Mouse (Mus musculus) lung, adult 2 months (tissue): ENCODE measurements at regions not wholly inside any gene's neighbourhood (a gene's known extent, or its start where the extent isn't known, plus 50 kb on each side); places are given as distances from the start of the nearest gene placed in this dataset.

Source experiments
- DNase-seq: peaks from one replicate; pipeline ENCODE4 v3.0.0; 2022
- H3K4me1 ChIP-seq: fragments of 200-500 bp; 2 replicates; pipeline ENCODE4 v1.6.1; 2011; ENCODE audit warnings: low read length; ENCODE audit not compliant: control insufficient read depth, insufficient read depth
- H3K4me3 ChIP-seq: fragments of 200-500 bp; replicated peaks from 2 replicates; pipeline ENCODE3; 2011; ENCODE audit warnings: low read depth, mild to moderate bottlenecking, control low read depth, low read length; ENCODE audit errors: extremely low read depth
- CTCF ChIP-seq: fragments of 200-500 bp; IDR thresholded peaks from 2 replicates; pipeline ENCODE4 v1.5.1; 2011; ENCODE audit warnings: mild to moderate bottlenecking, low read length, control low read depth; ENCODE audit not compliant: insufficient read depth
- POLR2A ChIP-seq: fragments of 200-500 bp; IDR thresholded peaks from 2 replicates; pipeline ENCODE4 v1.6.1; 2011; ENCODE audit warnings: low read depth, mild to moderate bottlenecking, control low read depth, low read length, borderline replicate concordance; ENCODE audit errors: extremely low read depth
- WGBS: fragments of 180-500 bp; shearing (Covaris S2); methylation state at CpG from one replicate; pipeline ENCODE4 v1.1.7; 2018; 5-methylcytosine and 5-hydroxymethylcytosine counted together

DNA sequence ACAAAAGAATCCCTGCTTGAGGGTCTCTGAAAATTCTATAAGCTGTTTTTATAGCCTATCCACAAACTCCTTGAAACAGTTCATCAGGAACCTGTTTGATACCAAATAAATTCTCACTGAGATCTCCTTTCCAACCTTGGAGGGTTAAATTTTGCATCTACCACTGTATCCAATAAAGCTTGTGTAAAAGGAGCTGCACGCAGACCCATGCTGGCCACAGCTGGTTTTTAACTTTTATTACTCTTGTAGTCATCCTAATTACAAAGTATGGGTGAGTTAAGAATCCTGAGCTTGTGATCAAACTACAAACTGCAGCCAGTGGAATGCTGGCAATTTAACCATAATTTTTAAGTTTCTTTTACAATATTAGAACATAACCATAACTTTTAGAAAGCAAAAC is 59.0 kb upstream of the Ell2 start:
- 64% methylated on average over 1 of the region's 1 CpGs for WGBS
- TF ChIP-seq CTCF (no peak), POLR2A (no peak)
- H3K4me3 ChIP-seq, result no peak overlapping the region
- H3K4me1 ChIP-seq, result no peaks in the 10 kb centered on the region
- no peak for DNase-seq

DNA sequence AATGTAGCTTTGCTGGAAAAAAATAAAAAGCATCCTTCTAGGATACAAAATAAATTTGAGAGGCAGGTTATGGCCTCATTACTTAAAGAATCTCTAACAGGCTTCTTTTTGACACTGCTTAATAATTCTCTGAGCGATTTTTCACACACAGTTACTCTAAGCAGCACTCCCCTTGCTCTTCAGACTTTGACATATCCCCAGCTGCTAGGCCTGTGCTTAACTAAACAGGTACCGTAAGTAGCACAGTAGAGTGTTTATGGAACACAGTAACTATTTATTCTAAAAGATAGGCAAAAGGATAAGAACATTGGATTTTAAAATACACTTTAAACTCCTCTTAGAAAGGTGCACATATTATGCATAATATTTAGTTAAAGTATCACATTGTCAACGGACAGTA is 54.6 kb upstream of the Ell2 start:
- H3K4me3 ChIP-seq, result no peak overlapping the region
- no peak for DNase-seq
- WGBS, result 68% methylated on average over 3 of the region's 3 CpGs
- TF ChIP-seq POLR2A (no peak), CTCF (no peak)
- no peaks in the 10 kb centered on the region for H3K4me1 ChIP-seq

DNA sequence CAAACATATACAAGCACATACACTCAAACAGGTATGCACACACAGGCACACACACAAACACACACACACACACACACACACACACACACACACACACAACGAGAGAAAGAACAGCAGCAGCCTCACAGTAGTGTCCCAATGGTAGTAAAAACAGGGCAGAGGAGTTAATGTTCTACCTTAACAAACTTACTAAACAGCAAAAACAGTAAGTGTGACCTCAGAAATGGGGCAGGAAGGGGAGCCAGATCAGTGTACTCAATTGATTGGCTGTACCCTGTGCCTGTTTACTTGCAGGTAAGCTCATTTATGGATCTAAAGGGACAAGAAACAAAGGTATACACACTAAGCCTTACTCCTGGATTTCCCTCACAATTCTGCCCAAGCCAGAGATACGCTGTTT is 53.6 kb upstream of the Ell2 start:
- WGBS, result 72% methylated on average over 2 of the region's 2 CpGs
- TF ChIP-seq CTCF (no peak), POLR2A (no peak)
- no peak for DNase-seq
- no peak overlapping the region for H3K4me3 ChIP-seq
- H3K4me1 ChIP-seq, result no peaks in the 10 kb centered on the region
